Mouse (Mus musculus): ENCODE data around the gene Zc3h4. TPM values are rescaled to one million over a fixed set of nuclear protein-coding genes. Genes with fewer than 3 reads are reported as not detected.

Gene Zc3h4
- polyA plus RNA-seq, 1 experiment, result 29.8 TPM

- peaks cover 11% of the 10 kb centered on the region for H3K36me3 ChIP-seq (ENCODE audit: control insufficient read depth, insufficient read depth)
- H3K27me3 ChIP-seq (ENCODE audit: control insufficient read depth, insufficient read depth, insufficient read length), result no peaks in the 10 kb centered on the region
- no peak overlapping the region for H3K4me3 ChIP-seq (ENCODE audit: insufficient read depth, poor library complexity, severe bottlenecking)
- no peak for TF ChIP-seq CTCF (IDR thresholded peaks at IDR 0.05; ENCODE audit: control insufficient read depth, insufficient read depth, insufficient read length)
- no peak for TF ChIP-seq MYOG (IDR thresholded peaks at IDR 0.05; ENCODE audit: control insufficient read depth, extremely low read depth, insufficient read length)
- no peak for TF ChIP-seq USF1 (IDR thresholded peaks at IDR 0.05; ENCODE audit: low read depth)
- TF ChIP-seq FOSL1 (IDR thresholded peaks at IDR 0.05; ENCODE audit: insufficient read depth, low read length, poor library complexity, severe bottlenecking), result no peak
- TF ChIP-seq MAX (IDR thresholded peaks at IDR 0.05), result no peak
- TF ChIP-seq MYOD1 (IDR thresholded peaks at IDR 0.05; ENCODE audit: control insufficient read depth, insufficient read length, low read depth), result no peak
- TF ChIP-seq CEBPB (IDR thresholded peaks at IDR 0.05; ENCODE audit: low read depth), result no peak
- peaks cover 24% of the 10 kb centered on the region for H3K79me2 ChIP-seq (ENCODE audit: control insufficient read depth, insufficient read depth)
- H3K79me3 ChIP-seq (ENCODE audit: low read depth), result peaks cover 22% of the 10 kb centered on the region
- H3ac ChIP-seq (ENCODE audit: control insufficient read depth, insufficient read length, low read depth), result peak overlapping the region; percentile 71
Measured at GRCm38 (mm10) chr7:16398387-16399050, 2.2 kb upstream of the Zc3h4 start.

GRCm38 (mm10) chr7:16399098-16399819, 1.5 kb upstream of the Zc3h4 start:
- Histone ChIP-seq H3K79me2 (ENCODE audit: control insufficient read depth, insufficient read depth) (peaks cover 31% of the 10 kb centered on the region), H3K36me3 (ENCODE audit: control insufficient read depth, insufficient read depth) (peaks cover 14% of the 10 kb centered on the region), H3K79me3 (ENCODE audit: low read depth) (peaks cover 29% of the 10 kb centered on the region), H3ac (ENCODE audit: control insufficient read depth, insufficient read length, low read depth) (peak overlapping the region; percentile 71), H3K27me3 (ENCODE audit: control insufficient read depth, insufficient read depth, insufficient read length) (no peaks in the 10 kb centered on the region), H3K4me3 (ENCODE audit: insufficient read depth, poor library complexity, severe bottlenecking) (peak overlapping the region; percentile 85)
- TF ChIP-seq FOSL1 (IDR thresholded peaks at IDR 0.05; ENCODE audit: insufficient read depth, low read length, poor library complexity, severe bottlenecking) (no peak), MAX (IDR thresholded peaks at IDR 0.05) (no peak)

GRCm38 (mm10) chr7:16399820-16400688, 656 bp upstream of the Zc3h4 start:
- peak overlapping the region; percentile 85 for H3K4me3 ChIP-seq (ENCODE audit: insufficient read depth, poor library complexity, severe bottlenecking)
- peaks cover 39% of the 10 kb centered on the region for H3K79me2 ChIP-seq (ENCODE audit: control insufficient read depth, insufficient read depth)
- H3ac ChIP-seq (ENCODE audit: control insufficient read depth, insufficient read length, low read depth), result peak overlapping the region; percentile 76
- H3K27me3 ChIP-seq (ENCODE audit: control insufficient read depth, insufficient read depth, insufficient read length), result no peaks in the 10 kb centered on the region
- peaks cover 14% of the 10 kb centered on the region for H3K36me3 ChIP-seq (ENCODE audit: control insufficient read depth, insufficient read depth)
- peak; percentile 91 for TF ChIP-seq USF1 (IDR thresholded peaks at IDR 0.05; ENCODE audit: low read depth)
- no peak for TF ChIP-seq MYOD1 (IDR thresholded peaks at IDR 0.05; ENCODE audit: control insufficient read depth, insufficient read length, low read depth)
- TF ChIP-seq MAX (IDR thresholded peaks at IDR 0.05), result peak; percentile 34
- peaks cover 32% of the 10 kb centered on the region for H3K79me3 ChIP-seq (ENCODE audit: low read depth)

GRCm38 (mm10) chr7:16401991-16402431, 1.3 kb downstream of the Zc3h4 start:
- H3ac ChIP-seq (ENCODE audit: control insufficient read depth, insufficient read length, low read depth), result peak overlapping the region; percentile 96
- peak overlapping the region; percentile 85 for H3K4me3 ChIP-seq (ENCODE audit: insufficient read depth, poor library complexity, severe bottlenecking)
- TF ChIP-seq MYOD1 (IDR thresholded peaks at IDR 0.05; ENCODE audit: control insufficient read depth, insufficient read length, low read depth) (no peak), CTCF (IDR thresholded peaks at IDR 0.05; ENCODE audit: control insufficient read depth, insufficient read depth, insufficient read length) (no peak), USF1 (IDR thresholded peaks at IDR 0.05; ENCODE audit: low read depth) (no peak), MYOG (IDR thresholded peaks at IDR 0.05; ENCODE audit: control insufficient read depth, extremely low read depth, insufficient read length) (no peak), FOSL1 (IDR thresholded peaks at IDR 0.05; ENCODE audit: insufficient read depth, low read length, poor library complexity, severe bottlenecking) (no peak), CEBPB (IDR thresholded peaks at IDR 0.05; ENCODE audit: low read depth) (no peak), MAX (IDR thresholded peaks at IDR 0.05) (no peak)
- H3K27me3 ChIP-seq (ENCODE audit: control insufficient read depth, insufficient read depth, insufficient read length), result no peaks in the 10 kb centered on the region
- peaks cover 16% of the 10 kb centered on the region for H3K36me3 ChIP-seq (ENCODE audit: control insufficient read depth, insufficient read depth)
- peaks cover 39% of the 10 kb centered on the region for H3K79me3 ChIP-seq (ENCODE audit: low read depth)
- H3K79me2 ChIP-seq (ENCODE audit: control insufficient read depth, insufficient read depth), result peaks cover 57% of the 10 kb centered on the region

GRCm38 (mm10) chr7:16402449-16402848, 1.7 kb downstream of the Zc3h4 start:
- no peak for TF ChIP-seq CTCF (IDR thresholded peaks at IDR 0.05; ENCODE audit: control insufficient read depth, insufficient read depth, insufficient read length)
- TF ChIP-seq FOSL1 (IDR thresholded peaks at IDR 0.05; ENCODE audit: insufficient read depth, low read length, poor library complexity, severe bottlenecking), result no peak
- TF ChIP-seq USF1 (IDR thresholded peaks at IDR 0.05; ENCODE audit: low read depth), result no peak
- no peak for TF ChIP-seq CEBPB (IDR thresholded peaks at IDR 0.05; ENCODE audit: low read depth)
- no peak for TF ChIP-seq MAX (IDR thresholded peaks at IDR 0.05)
- no peak for TF ChIP-seq MYOD1 (IDR thresholded peaks at IDR 0.05; ENCODE audit: control insufficient read depth, insufficient read length, low read depth)
- no peak for TF ChIP-seq MYOG (IDR thresholded peaks at IDR 0.05; ENCODE audit: control insufficient read depth, extremely low read depth, insufficient read length)
- Histone ChIP-seq H3K27me3 (ENCODE audit: control insufficient read depth, insufficient read depth, insufficient read length) (no peaks in the 10 kb centered on the region), H3ac (ENCODE audit: control insufficient read depth, insufficient read length, low read depth) (peak overlapping the region; percentile 96), H3K79me2 (ENCODE audit: control insufficient read depth, insufficient read depth) (peaks cover 62% of the 10 kb centered on the region), H3K36me3 (ENCODE audit: control insufficient read depth, insufficient read depth) (peaks cover 17% of the 10 kb centered on the region), H3K79me3 (ENCODE audit: low read depth) (peaks cover 43% of the 10 kb centered on the region), H3K4me3 (ENCODE audit: insufficient read depth, poor library complexity, severe bottlenecking) (peak overlapping the region; percentile 85)
